Mouse (Mus musculus): ENCODE results near the gene Asb16.
"Not testable (repeated sequence)": the region's sequence is repeated elsewhere in the genome, so short reads cannot be mapped to it uniquely, and the experiment has no call there.

Asb16 gene

DNA sequence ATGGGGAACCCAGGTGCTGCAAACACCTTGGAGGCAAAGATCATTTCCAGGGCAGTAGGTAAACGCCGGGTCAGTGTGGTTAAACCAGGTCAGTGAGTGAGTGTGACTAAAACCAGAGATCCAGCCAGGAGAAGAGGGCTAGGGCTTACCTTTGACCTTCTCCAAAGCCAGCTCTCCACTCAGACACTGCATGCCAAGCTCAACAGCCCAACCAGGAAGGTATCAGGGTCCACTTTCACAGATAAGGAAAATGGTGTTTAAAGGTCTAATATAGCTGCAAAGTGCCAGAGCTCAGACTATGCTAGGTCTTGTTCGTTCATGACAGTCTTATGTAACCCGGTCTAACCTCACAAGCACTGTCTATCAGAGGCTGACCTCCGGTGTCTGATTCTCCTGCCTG, 27.3 kb upstream of the Asb16 start:
- in situ Hi-C loops (cut with MboI, MseI) = no loop called here

DNA sequence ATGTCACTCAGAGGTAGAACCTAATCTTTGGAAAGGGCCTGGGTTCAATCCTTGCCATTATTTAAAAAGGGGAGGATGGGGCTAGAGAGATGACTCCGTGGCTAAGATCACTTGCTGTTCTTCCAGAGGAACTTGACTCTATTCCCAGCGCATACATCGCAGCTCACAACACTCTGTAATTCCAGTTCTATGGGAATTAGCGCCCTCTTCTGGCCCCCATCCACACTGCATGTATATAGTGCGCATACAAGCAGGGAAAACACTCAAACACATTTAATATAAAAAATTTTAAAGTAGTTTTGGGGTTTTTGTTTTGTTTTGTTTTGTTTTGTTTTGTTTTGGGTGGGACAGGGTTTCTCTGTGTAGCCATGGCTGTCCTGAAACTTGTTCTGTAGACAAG, 26.7 kb upstream of the Asb16 start:
- in situ Hi-C loops (cut with MboI, MseI) = no loop called here

- in situ Hi-C loops (cut with MboI, MseI) = no loop called here
Observed at GRCm38 (mm10) chr11:102244926-102245449, 23.6 kb upstream of the Asb16 start.

DNA sequence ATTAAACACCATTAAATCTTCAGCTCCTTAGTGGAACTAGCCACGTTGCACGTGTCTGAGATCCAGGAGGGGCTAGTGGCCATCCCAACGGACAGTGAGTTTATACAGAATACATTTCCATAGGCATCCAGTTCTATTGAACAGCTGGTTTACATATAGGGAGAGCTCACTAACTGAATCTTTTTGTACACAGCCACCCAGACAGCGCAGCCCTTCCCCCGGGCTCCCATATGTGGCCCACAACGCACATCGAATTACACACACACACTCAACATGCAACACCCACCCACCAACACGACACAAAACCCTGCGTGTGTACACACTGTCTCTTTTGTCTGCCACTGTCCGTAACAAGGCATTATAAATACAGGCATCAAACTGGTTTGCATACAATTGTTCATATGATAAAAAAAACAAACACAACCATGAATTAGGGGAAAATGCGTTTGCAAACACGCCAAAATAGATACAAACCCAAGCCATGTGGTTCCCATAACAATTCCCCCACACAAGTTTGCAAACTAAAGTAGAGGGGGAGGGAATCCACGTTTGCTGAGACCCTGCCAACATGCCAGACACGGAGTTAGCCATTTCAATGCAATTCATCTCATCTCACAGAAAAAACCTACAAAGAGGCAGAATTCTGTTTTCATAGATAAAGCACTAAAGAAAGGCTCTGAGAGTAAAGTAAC, 22.8 kb upstream of the Asb16 start:
- in situ Hi-C loops (cut with MboI, MseI) = no loop called here

- in situ Hi-C loops (cut with MboI, MseI) = no loop called here
Observed at GRCm38 (mm10) chr11:102246273-102246635, 22.3 kb upstream of the Asb16 start.

- in situ Hi-C loops (cut with MboI, MseI) = no loop called here
Observed at GRCm38 (mm10) chr11:102246871-102247270, 21.7 kb upstream of the Asb16 start.

GRCm38 (mm10) chr11:102248630-102249230, 19.8 kb upstream of the Asb16 start, which contains the start of gene BC030867:
Gene BC030867, plus strand, starts transcription at chr11:102248882.
- in situ Hi-C loops (cut with MboI, MseI) = no loop called here

DNA sequence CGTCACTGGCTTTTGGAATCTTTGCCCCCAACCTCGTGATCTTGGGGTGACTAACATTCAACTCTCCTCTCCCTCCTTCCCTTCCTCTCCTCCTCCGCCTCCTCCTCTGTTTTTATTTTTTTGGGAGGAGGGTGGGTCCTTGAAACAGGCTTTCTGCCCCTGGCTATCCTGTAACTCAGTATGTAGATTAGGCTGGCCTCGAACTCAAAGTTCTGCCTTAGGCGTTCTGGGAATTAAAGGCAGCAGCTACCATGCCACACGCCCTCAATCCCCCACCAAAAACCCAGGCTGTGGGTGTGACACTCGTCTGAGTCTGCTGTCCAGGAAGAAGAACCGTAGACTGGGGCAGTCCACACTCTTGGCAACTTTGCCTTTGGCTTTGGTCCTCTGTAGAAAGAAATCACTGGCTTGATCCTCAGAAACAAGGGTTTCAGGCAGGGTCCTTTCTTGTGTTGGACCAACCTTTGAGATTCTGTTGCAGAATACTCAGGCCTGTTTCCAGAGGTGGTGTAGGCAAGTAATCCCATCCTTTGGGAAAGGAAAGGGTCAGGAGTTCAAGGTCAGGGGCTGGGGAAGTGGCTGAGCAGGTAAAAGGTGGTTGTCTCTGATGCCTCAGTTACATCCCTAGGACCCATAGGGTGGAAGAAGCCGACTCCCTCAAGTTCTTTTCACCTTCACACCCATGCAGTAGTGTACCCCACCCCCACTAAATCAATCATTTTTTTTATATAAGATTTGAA, 19.0 kb upstream of the Asb16 start:
- in situ Hi-C loops (cut with MboI, MseI) = no loop called here

DNA sequence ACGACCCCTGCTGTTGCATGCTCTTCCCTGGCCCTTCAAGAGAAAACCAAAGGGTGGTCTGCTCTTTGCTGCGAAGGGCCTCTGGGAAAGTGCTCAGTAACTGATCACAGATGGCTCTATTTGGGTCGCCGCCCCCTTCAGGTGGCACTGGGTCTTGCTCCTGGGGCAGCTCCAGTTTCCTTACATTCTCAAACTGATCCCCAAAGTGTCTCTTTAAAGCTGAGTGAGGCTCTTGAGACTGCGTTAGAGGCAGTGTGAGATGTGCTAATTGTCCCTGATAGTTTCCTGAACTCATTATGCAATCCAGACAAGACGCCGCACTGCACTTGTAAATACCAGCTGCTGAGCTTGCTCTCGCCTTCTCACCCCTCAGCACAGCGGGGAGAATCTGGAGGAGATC, 11.0 kb upstream of the Asb16 start:
- in situ Hi-C loops (cut with MboI, MseI) = no loop called here

- in situ Hi-C loops (cut with MboI, MseI) = no loop called here
Observed at GRCm38 (mm10) chr11:102258095-102258494, 10.4 kb upstream of the Asb16 start.

GRCm38 (mm10) chr11:102258521-102258920, 10.0 kb upstream of the Asb16 start:
- in situ Hi-C loops (cut with MboI, MseI) = no loop called here

- in situ Hi-C loops (cut with MboI, MseI) = no loop called here
Observed at GRCm38 (mm10) chr11:102263211-102263610, 5.3 kb upstream of the Asb16 start.

DNA sequence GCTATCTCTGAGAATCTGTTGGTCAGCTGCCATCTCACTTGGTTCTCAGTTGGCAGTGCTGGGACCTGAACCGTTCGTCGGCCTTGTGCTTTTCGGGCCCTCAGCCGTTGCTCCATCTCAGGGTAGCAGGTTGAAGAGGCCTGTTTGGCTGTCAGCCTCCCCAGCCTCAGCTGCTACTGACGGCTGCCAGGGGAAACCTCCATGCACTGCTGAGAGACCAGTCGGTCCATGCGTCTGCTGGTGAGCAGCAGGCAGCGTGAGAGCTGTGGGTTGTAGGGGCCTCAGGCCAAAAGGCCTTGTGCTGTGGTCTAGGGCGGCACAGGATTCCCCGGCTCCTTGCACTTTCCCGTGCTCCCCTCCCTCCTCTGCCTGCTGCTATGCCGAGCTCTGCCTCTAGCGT, 2.7 kb upstream of the Asb16 start:
- in situ Hi-C loops (cut with MboI, MseI) = no loop called here

GRCm38 (mm10) chr11:102266631-102267355, 1.8 kb upstream of the Asb16 start:
- in situ Hi-C loops (cut with MboI, MseI) = no loop called here

GRCm38 (mm10) chr11:102267480-102267879, 1.1 kb upstream of the Asb16 start:
- in situ Hi-C loops (cut with MboI, MseI) = no loop called here

- in situ Hi-C loops (cut with MboI, MseI) = loop anchor here (10.0 kb wide), 1 partner anchor 412 kb away; no protein-coding TSS in a partner anchor
Observed at GRCm38 (mm10) chr11:102276411-102276915, 7.9 kb downstream of the Asb16 start.

GRCm38 (mm10) chr11:102277754-102278153, 9.2 kb downstream of the Asb16 start:
- in situ Hi-C loops (cut with MboI, MseI) = loop anchor here (10.0 kb wide), 1 partner anchor 413 kb away; no protein-coding TSS in a partner anchor

DNA sequence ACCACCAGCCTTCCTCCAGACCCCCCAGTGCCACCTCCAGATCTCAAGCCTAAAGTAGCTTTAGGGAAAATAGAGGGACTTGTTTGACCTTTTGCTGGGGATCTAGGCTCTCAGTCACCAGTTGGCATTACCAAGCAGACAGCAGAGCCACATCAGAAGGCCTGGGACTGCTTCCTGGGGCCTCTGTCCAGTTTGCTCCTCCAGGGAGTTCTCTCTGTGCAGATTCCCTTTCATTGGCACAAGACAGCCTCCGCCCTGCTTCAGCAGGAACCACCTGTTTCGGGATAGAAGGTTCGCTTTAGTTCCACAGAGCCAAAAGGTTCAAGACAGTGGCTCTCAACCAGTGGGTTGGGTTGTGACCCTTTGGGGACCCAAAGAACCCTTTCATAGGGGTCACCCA, 11.1 kb downstream of the Asb16 start:
- in situ Hi-C loops (cut with MboI, MseI) = loop anchor here (10.0 kb wide), 1 partner anchor 415 kb away; no protein-coding TSS in a partner anchor

DNA sequence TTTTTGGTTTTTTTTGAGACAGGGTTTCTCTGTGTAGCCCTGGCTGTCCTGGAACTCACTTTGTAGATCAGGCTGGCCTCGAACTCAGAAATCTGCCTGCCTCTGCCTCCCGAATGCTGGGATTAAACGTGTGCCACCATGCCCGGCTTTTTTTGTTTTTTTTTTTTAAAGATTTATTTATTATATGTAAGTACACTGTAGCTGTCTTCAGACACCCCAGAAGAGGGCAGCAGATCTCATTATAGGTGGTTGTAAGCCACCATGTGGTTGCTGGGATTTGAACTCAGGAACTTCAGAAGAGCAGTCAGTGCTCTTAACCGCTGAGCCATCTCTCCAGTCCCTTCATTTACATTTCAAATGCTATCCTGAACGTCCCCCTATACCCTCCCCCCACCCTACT, 11.7 kb downstream of the Asb16 start:
- in situ Hi-C loops (cut with MboI, MseI) = not testable (repeated sequence)

DNA sequence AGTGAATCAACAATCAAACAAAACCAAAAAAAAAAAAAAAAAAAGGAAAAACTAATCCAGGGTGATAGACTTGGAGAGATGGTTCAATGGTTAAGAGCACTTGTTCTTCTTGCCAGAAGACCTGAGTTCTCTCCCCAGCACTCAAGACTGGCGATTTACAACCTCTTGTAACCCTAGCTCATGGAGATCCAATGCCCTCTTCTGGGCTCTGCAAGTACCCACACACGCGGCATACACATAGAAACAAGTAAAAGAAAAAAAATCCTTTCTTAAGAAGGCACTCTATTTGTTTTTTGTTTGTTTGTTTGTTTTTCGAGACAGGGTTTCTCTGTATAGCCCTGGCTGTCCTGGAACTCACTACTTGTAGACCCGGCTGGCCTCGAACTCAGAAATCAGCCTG, 15.4 kb downstream of the Asb16 start:
- in situ Hi-C loops (cut with MboI, MseI) = no loop called here

DNA sequence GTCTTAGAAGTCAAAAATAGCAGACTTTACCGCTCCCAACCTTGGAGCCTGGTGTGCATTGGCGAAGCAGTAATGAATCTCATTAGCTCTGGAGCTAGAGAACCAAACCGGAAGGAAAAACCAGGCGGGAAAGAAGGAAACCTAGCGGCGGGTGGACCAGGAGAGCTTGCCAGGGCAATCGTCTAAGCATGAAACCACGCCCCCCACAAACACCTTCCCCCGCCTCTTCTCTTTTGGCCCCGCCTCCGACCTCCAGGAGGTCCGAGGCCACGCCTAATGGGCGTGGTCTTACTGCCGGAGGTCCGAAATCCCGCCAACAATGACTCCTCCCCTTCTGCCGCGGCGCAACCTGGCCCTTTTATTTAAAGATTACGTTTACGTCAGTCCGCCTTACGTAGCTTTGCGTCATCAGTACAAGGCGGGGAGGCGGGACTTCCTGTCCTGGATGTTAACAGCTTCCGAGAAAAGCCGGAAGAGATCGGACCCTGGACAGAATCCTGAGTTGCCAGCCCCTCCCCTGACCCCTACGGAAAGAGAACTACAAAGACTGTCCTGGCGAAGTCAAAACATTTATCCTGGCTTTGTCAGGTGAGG, 16.1 kb downstream of the Asb16 start, which contains the start of gene Tmub2:
Gene Tmub2, plus strand, starts transcription at position 431 of the 594 bp plus-strand sequence.
- in situ Hi-C loops (cut with MboI, MseI) = no loop called here

Measured in regulatory T cell (primary cell).